Mouse (Mus musculus) neural tube, embryonic 11.5 days (tissue): Measurements from ENCODE around the gene Tagap. TPM values are rescaled to one million over a fixed set of nuclear protein-coding genes. Genes with fewer than 3 reads are reported as not detected.

Source experiments
- ATAC-seq: fragments of 200-750 bp; cut with Nextera tagmentation; 2 replicates; pipeline ENCODE4 v1.8.0; 2017; ENCODE audit warnings: moderate number of reproducible peaks, mild to moderate bottlenecking, moderate TSS enrichment, moderate library complexity; ENCODE audit not compliant: insufficient read depth, low FRiP score, low TSS enrichment
- DNase-seq: peaks from one replicate; pipeline ENCODE4 v3.0.0-alpha.2; 2015; ENCODE audit warnings: low spot score
- H3K27ac ChIP-seq: fragments of 300-500 bp; sonication (generic); 2 replicates; pipeline ENCODE4 v1.5.1; 2014; ENCODE audit warnings: low read depth, mild to moderate bottlenecking, low read length
- H3K27me3 ChIP-seq: fragments of 300-500 bp; sonication (generic); 2 replicates; pipeline ENCODE4 v1.6.1; 2014; ENCODE audit warnings: mild to moderate bottlenecking, low read length, mixed read lengths; ENCODE audit not compliant: control insufficient read depth, insufficient read depth
- H3K36me3 ChIP-seq: fragments of 300-500 bp; sonication (generic); 2 replicates; pipeline ENCODE4 v1.6.1; 2014; ENCODE audit warnings: mild to moderate bottlenecking, low read length, moderate library complexity, mixed read lengths; ENCODE audit not compliant: control insufficient read depth, insufficient read depth
- H3K4me1 ChIP-seq: fragments of 300-500 bp; sonication (generic); 2 replicates; pipeline ENCODE4 v1.6.1; 2014; ENCODE audit warnings: low read length, mixed read lengths; ENCODE audit not compliant: control insufficient read depth, insufficient read depth
- H3K4me2 ChIP-seq: fragments of 300-500 bp; sonication (generic); 2 replicates; pipeline ENCODE4 v1.6.1; 2014; ENCODE audit warnings: low read depth, mild to moderate bottlenecking, moderate library complexity
- H3K4me3 ChIP-seq: fragments of 300-500 bp; sonication (generic); 2 replicates; pipeline ENCODE4 v1.5.1; 2014; ENCODE audit warnings: low read depth, low read length
- H3K9ac ChIP-seq: fragments of 300-500 bp; sonication (generic); 2 replicates; pipeline ENCODE4 v1.6.1; 2014; ENCODE audit warnings: mild to moderate bottlenecking, low read length
- H3K9me3 ChIP-seq: fragments of 300-500 bp; sonication (generic); 2 replicates; pipeline ENCODE4 v1.6.1; 2016; ENCODE audit warnings: low read length; ENCODE audit not compliant: control insufficient read depth
- WGBS: fragments of 180-500 bp; shearing (Covaris S2); extraction: QIAGEN DNeasy Blood & Tissue Kit; methylation state at CpG from one replicate; pipeline ENCODE4 v1.1.7; 2014; 5-methylcytosine and 5-hydroxymethylcytosine counted together
- polyA plus RNA-seq: library from polyadenylated mRNA; unstranded; fragments of >200 nt; fragmentation: Nextera tagmentation; extraction: Ambion mirVana; gene quantifications from 2 replicates; pipeline ENCODE4 v1.2.1, GENCODE M21; 2014

Gene Tagap
- polyA plus RNA-seq, 1 experiment from 2014 or later = 0.38 TPM

DNA sequence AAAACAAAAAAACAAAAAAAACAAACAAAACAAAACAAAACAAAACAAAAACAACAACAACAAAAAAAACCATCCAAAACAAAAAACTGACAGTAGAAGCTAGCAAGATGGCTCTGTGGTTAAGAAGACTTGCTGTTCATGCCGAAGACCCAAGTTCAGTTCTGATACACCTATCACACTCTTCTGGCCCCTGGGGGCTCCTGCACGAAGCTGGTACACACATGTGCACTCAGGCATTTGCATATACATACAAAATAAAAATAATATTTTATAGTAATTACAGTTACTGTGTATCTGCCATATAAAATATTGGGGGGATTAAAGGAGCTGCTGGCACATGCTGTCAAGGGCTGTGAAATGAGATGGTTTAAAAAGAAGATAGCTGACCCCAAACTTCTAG, 24.3 kb upstream of the Tagap start:
- DNase-seq (no peak), ATAC-seq (no peak)
- no peak overlapping the region for H3K27ac ChIP-seq
- H3K4me1 ChIP-seq = no peaks in the 10 kb centered on the region
- H3K9ac ChIP-seq = no peak overlapping the region
- no peaks in the 10 kb centered on the region for H3K27me3 ChIP-seq
- no peaks in the 10 kb centered on the region for H3K36me3 ChIP-seq
- H3K9me3 ChIP-seq = no peaks in the 10 kb centered on the region
- H3K4me2 ChIP-seq = no peak overlapping the region
- no peak overlapping the region for H3K4me3 ChIP-seq
- WGBS = 87% methylated on average over 2 of the region's 2 CpGs

GRCm38 (mm10) chr17:7902362-7902761, 23.4 kb upstream of the Tagap start:
- Histone ChIP-seq H3K9ac (no peak overlapping the region), H3K4me2 (no peak overlapping the region), H3K4me1 (no peaks in the 10 kb centered on the region), H3K4me3 (no peak overlapping the region), H3K36me3 (no peaks in the 10 kb centered on the region), H3K27me3 (no peaks in the 10 kb centered on the region), H3K9me3 (no peaks in the 10 kb centered on the region), H3K27ac (no peak overlapping the region)
- DNase-seq (no peak), ATAC-seq (no peak)
- 80% methylated on average over 3 of the region's 3 CpGs for WGBS

GRCm38 (mm10) chr17:7904992-7905391, 20.8 kb upstream of the Tagap start:
- WGBS = 24% methylated on average over 2 of the region's 2 CpGs
- H3K27me3 ChIP-seq = no peaks in the 10 kb centered on the region

DNA sequence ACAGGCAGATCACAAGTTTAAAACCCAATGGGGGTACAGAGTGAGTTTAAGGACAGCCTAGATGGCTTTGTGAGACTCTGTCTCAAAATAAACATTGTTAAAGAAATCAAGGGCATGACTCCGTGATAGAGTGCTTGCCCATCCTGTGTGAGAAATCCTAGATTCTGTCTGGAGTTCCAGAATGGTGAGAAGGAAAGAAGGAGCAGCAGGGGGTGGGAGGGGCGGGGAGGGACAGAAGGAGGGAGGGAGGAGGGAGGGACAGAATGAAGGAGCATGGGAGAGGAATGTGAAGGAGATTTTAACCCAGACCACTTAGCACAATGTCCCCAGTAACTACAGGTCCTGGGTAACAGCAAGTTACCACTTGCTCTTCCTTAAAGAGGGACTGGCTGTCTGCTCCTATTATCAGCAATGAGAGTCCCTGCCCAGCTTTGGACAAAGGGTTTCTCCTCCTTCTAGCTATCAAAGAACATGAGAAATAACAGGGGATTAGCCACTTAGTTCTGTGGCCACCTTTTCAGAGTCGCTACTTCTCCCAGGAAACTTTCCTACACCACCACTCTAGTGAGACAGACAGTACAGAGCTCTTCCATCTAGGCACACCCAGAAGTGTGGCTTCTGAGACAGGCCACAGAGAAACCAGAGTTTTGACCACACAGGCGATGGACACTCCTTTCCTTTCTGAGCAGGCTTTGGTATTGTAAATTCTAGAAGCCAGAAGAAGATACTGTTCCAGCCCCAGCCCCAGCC, 19.7 kb upstream of the Tagap start:
- H3K9ac ChIP-seq = no peak overlapping the region
- WGBS = 55% methylated on average over 4 of the region's 4 CpGs
- ATAC-seq = no peak

More at GRCm38 (mm10) chr17:7904992-7905391, 20.8 kb upstream of the Tagap start:
- Histone ChIP-seq H3K9ac (no peak overlapping the region), H3K27ac (no peak overlapping the region), H3K4me1 (no peaks in the 10 kb centered on the region), H3K9me3 (no peaks in the 10 kb centered on the region), H3K4me2 (no peak overlapping the region), H3K36me3 (no peaks in the 10 kb centered on the region), H3K4me3 (no peak overlapping the region)
- no peak for DNase-seq
- no peak for ATAC-seq

GRCm38 (mm10) chr17:7914596-7915227, 11.1 kb upstream of the Tagap start:
- ATAC-seq (no peak), DNase-seq (no peak)
- 82% methylated on average over 2 of the region's 2 CpGs for WGBS
- no peaks in the 10 kb centered on the region for H3K4me1 ChIP-seq
- no peaks in the 10 kb centered on the region for H3K36me3 ChIP-seq
- no peaks in the 10 kb centered on the region for H3K9me3 ChIP-seq
- no peak overlapping the region for H3K9ac ChIP-seq
- H3K27me3 ChIP-seq = no peaks in the 10 kb centered on the region
- no peak overlapping the region for H3K4me2 ChIP-seq
- H3K27ac ChIP-seq = no peak overlapping the region
- H3K4me3 ChIP-seq = no peak overlapping the region

More for the DNA sequence above, 19.7 kb upstream of the Tagap start:
- Histone ChIP-seq H3K27ac (no peak overlapping the region), H3K27me3 (no peaks in the 10 kb centered on the region), H3K9me3 (no peaks in the 10 kb centered on the region), H3K36me3 (no peaks in the 10 kb centered on the region), H3K4me3 (no peak overlapping the region), H3K4me1 (no peaks in the 10 kb centered on the region), H3K4me2 (no peak overlapping the region)
- DNase-seq = no peak

DNA sequence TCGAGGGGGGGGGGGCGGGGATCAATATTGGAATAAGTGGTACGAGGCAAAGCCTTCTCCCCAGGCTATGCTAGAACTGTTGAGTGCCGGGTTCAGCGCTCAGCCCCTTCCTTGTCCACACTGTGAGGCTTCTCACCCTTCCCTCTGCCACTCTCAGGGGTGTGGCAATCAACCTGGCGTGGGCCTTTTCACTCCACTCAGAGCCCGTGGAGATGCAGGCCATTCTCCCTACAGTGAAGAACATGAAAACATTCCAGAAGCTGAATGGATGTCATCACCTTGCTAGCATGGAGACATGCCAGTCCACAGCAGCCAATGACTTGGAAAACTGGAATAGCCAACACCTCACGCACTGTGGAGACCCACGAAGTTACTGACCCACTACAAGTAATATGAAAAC, 10.0 kb upstream of the Tagap start:
- Histone ChIP-seq H3K4me2 (no peak overlapping the region), H3K27me3 (no peaks in the 10 kb centered on the region), H3K4me3 (no peak overlapping the region), H3K36me3 (no peaks in the 10 kb centered on the region), H3K9ac (no peak overlapping the region), H3K9me3 (no peaks in the 10 kb centered on the region), H3K27ac (no peak overlapping the region), H3K4me1 (no peaks in the 10 kb centered on the region)
- WGBS = 85% methylated on average over 9 of the region's 9 CpGs
- no peak for ATAC-seq
- DNase-seq = no peak

- Histone ChIP-seq H3K36me3 (no peaks in the 10 kb centered on the region), H3K4me3 (no peak overlapping the region), H3K27ac (no peak overlapping the region), H3K27me3 (no peaks in the 10 kb centered on the region), H3K4me2 (no peak overlapping the region), H3K9ac (no peak overlapping the region), H3K9me3 (no peaks in the 10 kb centered on the region), H3K4me1 (no peaks in the 10 kb centered on the region)
- ATAC-seq = no peak
- WGBS = 65% methylated on average over 12 of the region's 12 CpGs
- DNase-seq = no peak
These were observed 8.8 kb upstream of the Tagap start for GRCm38 (mm10) chr17:7916782-7917574.

DNA sequence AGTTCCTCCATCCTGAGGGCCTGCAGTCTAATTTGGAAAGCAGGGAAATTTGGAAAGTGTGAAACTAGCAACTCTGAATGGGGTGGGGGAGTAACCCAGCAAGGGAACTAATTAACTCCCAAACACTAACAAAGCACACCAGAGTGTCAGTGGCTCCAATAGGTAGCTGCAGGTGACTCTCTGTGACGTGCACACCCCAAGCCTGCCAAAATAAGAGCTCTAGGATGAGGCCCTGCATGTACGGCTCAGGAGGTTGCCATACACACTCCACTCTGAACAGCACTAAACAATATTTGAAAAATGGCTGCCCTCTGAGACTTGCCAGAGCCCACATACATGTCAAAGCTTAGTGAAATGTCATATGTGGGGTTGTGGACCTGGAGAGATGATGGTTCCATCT, 7.4 kb upstream of the Tagap start:
- no peak overlapping the region for H3K9ac ChIP-seq
- no peaks in the 10 kb centered on the region for H3K36me3 ChIP-seq
- no peak overlapping the region for H3K4me3 ChIP-seq
- H3K4me2 ChIP-seq = no peak overlapping the region
- H3K27me3 ChIP-seq = no peaks in the 10 kb centered on the region
- WGBS = 79% methylated on average over 2 of the region's 2 CpGs
- H3K27ac ChIP-seq = no peak overlapping the region
- DNase-seq = no peak
- no peaks in the 10 kb centered on the region for H3K4me1 ChIP-seq
- no peak for ATAC-seq
- H3K9me3 ChIP-seq = no peaks in the 10 kb centered on the region
